In the genomic region with DNA sequence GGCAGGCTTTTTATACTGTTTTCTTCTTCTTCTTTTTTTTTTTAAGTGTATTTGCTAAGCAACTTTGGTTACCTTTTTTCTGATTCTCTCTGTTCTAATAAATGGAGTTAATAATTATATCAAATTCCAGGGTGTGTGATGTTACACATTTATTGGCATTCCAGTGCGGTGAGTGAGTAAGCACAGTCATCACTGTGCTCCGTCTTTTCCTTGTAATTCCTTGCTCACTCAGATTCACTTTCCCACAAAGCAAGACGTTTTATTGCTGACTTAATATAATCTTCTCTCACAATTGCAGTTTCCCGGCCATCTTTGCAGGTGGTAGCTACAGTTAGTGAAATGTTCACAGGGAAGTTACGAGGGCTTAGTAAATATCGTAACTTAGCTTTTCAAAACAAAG, we compare ENCODE assay signal across 18 mouse cellular contexts. TPM values are rescaled to one million over a fixed set of nuclear protein-coding genes. Genes with fewer than 3 reads are reported as not detected.
DNase-seq lines count a peak whose midpoint lies in the region; ATAC-seq and TF ChIP-seq lines count a peak whose summit lies in the region.
"Had no signal": no experiment of that assay in that cellular context is flagged by ENCODE, and none has a peak within 500 bp of the region (broad histone marks: within the 10 kb centered on the region; RNA-seq: fewer than 3 reads in every experiment).

No protein-coding gene starts in this region.

- H3K79me2 ChIP-seq in myocyte (ENCODE audit: control insufficient read depth, insufficient read depth) = no peaks in the 10 kb centered on the region

- WGBS in heart, embryonic 12.5 days = 84% methylated on average over 6 of the region's 6 CpGs

- DNase-seq in heart, adult 11 months = peak; percentile 24
- DNase-seq in 3134 (ENCODE audit: extremely low read depth, insufficient read length, low spot score) = peak; percentile 44
- peak; percentile 95 for DNase-seq in Patski (ENCODE audit: low read depth, low spot score)
- DNase-seq in right cerebral cortex, adult 18-20 months = no peak
- DNase-seq in heart, adult 8-10 months (ENCODE audit: low spot score) = no peak
- DNase-seq: adrenal gland, postnatal 10 days; cerebellum, adult 11 months; cerebellum, adult 8-10 months; cerebellum, postnatal 25 days; gastrocnemius, postnatal 36 days; heart, adult 18-20 months; heart, postnatal 36 days had no signal

- no peak for TF ChIP-seq CTCF in Patski (IDR thresholded peaks at IDR 0.05)

- CTCF ChIA-PET in Patski (lab: Charles Lee) = interaction anchor here (1.0 to 1.9 kb wide), 3 partner anchors 9 to 25 kb away, joined by 3 to 6 read pairs (median 4); no protein-coding TSS in a partner anchor

- peaks cover 9% of the 10 kb centered on the region for H3K4me1 ChIP-seq in heart, embryonic 12.5 days (replicated peaks)
- H3K4me1 ChIP-seq: embryonic facial prominence, embryonic 12.5 days; forebrain, embryonic 15.5 days; hindbrain, embryonic 15.5 days had no signal

- ATAC-seq in heart, embryonic 12.5 days (ENCODE audit: insufficient number of reproducible peaks, low FRiP score) = no peak
- peak; percentile 87 for ATAC-seq in Patski
- ATAC-seq: forebrain, embryonic 15.5 days had no signal

- H3K9ac ChIP-seq in heart, embryonic 12.5 days = no peak overlapping the region
- H3K9ac ChIP-seq: embryonic facial prominence, embryonic 12.5 days; forebrain, embryonic 15.5 days; heart, embryonic 13.5 days; hindbrain, embryonic 15.5 days had no signal

- in situ Hi-C loops in Patski (cut with MboI; ENCODE audit: low pct_unique_long_range_greater_than_20kb) = loop anchor here (10.0 kb wide), 1 partner anchor 167 kb away; no protein-coding TSS in a partner anchor

- H3K4me2 ChIP-seq in heart, embryonic 12.5 days = no peak overlapping the region
- peak overlapping the region; percentile 20 for H3K4me2 ChIP-seq in myocyte (ENCODE audit: low read depth)
- H3K4me2 ChIP-seq: embryonic facial prominence, embryonic 12.5 days; forebrain, embryonic 15.5 days; heart, embryonic 13.5 days; hindbrain, embryonic 15.5 days had no signal

- POLR2A ChIA-PET in Patski (lab: Charles Lee) = interaction anchor here (0.6 kb wide), 1 partner anchor 45 kb away, joined by 3 read pairs; no protein-coding TSS in a partner anchor

- TF ChIP-seq POLR2A in myocyte (IDR thresholded peaks at IDR 0.05; ENCODE audit: insufficient read length, low read depth) = no peak

- no peaks in the 10 kb centered on the region for H3K36me3 ChIP-seq in heart, embryonic 12.5 days
- no peaks in the 10 kb centered on the region for H3K36me3 ChIP-seq in myocyte (ENCODE audit: control insufficient read depth, insufficient read depth)
- H3K36me3 ChIP-seq: embryonic facial prominence, embryonic 12.5 days; forebrain, embryonic 15.5 days; heart, embryonic 13.5 days; hindbrain, embryonic 15.5 days had no signal

- no peaks in the 10 kb centered on the region for H3K27me3 ChIP-seq in heart, embryonic 12.5 days (replicated peaks)
- H3K27me3 ChIP-seq in Patski (no peaks in the 10 kb centered on the region), myocyte (ENCODE audit: control insufficient read depth, insufficient read depth, insufficient read length) (no peaks in the 10 kb centered on the region)
- H3K27me3 ChIP-seq: embryonic facial prominence, embryonic 12.5 days; forebrain, embryonic 15.5 days; heart, embryonic 13.5 days; hindbrain, embryonic 15.5 days had no signal

- no peak overlapping the region for H3K27ac ChIP-seq in heart, embryonic 12.5 days (ENCODE audit: poor library complexity, severe bottlenecking)
- H3K27ac ChIP-seq: embryonic facial prominence, embryonic 12.5 days; forebrain, embryonic 15.5 days; heart, embryonic 13.5 days; hindbrain, embryonic 15.5 days had no signal

- no peak overlapping the region for H3ac ChIP-seq in myocyte (ENCODE audit: control insufficient read depth, insufficient read length)

- 0 out of 2 replicates have a peak, but pooled peaks cover 5% of the 10 kb centered on the region for H3K9me3 ChIP-seq in heart, embryonic 12.5 days (replicated peaks)
- H3K9me3 ChIP-seq: embryonic facial prominence, embryonic 12.5 days; forebrain, embryonic 15.5 days; heart, embryonic 13.5 days; hindbrain, embryonic 15.5 days had no signal

- no peak overlapping the region for H3K4me3 ChIP-seq in heart, embryonic 12.5 days
- no peak overlapping the region for H3K4me3 ChIP-seq in myocyte
- H3K4me3 ChIP-seq: embryonic facial prominence, embryonic 12.5 days; forebrain, embryonic 15.5 days; heart, embryonic 13.5 days; hindbrain, embryonic 15.5 days had no signal

TF ChIP-seq in myocyte, 11 proteins besides CTCF, POLR2A, EP300 and RAD21:
- TF ChIP-seq POLR2AphosphoS2 (IDR thresholded peaks at IDR 0.05; ENCODE audit: insufficient read length, low read depth) = no peak
- TF ChIP-seq MYOD1 (IDR thresholded peaks at IDR 0.05; ENCODE audit: control insufficient read depth in 1 of 3, insufficient read length in 2 of 3, low read depth in 2 of 3) = no peak
- TF ChIP-seq TCF3 (IDR thresholded peaks at IDR 0.05; ENCODE audit: insufficient read length, low read depth) = no peak
- no peak for TF ChIP-seq MYOG (IDR thresholded peaks at IDR 0.05; ENCODE audit: control insufficient read depth in 1 of 3, insufficient read depth in 1 of 3, insufficient read length in 2 of 3, low read depth in 2 of 3)
- no peak for TF ChIP-seq REST (IDR thresholded peaks at IDR 0.05; ENCODE audit: insufficient read depth, insufficient read length)
- no peak for TF ChIP-seq MAX (IDR thresholded peaks at IDR 0.05; ENCODE audit: low read depth)
- no peak for TF ChIP-seq E2F4 (IDR thresholded peaks at IDR 0.05; ENCODE audit: insufficient read depth)
- TF ChIP-seq TCF12 (IDR thresholded peaks at IDR 0.05; ENCODE audit: insufficient read depth, poor library complexity, severe bottlenecking) = no peak

RNA-seq across cellular contexts. Expression of gene Cdk6, which starts 19.2 kb away (rescaled TPM):
- polyA plus RNA-seq in heart, embryonic 12.5 days (2016; fragmentation: Nextera tagmentation; extraction: Ambion mirVana) = 32.5 and 33.3 TPM in 2 replicates
- polyA plus RNA-seq in Patski (2021) = 21.8 TPM
- polyA plus RNA-seq in myocyte (2012; fragmentation: generic; extraction: Trizol) = 8.9 TPM
- total RNA-seq in heart, adult 8-10 months (2022) = 1 to 10 TPM; 4.2 to 9.5 (median 6.3) TPM

Comparison
In these comparisons a context has a peak if more than half of its experiments do, and no peak if none do; other contexts are left out.
1. DNase-seq: peak in heart, adult 11 months (single experiment), 3134 (single experiment) and Patski (single experiment); none in right cerebral cortex, adult 18-20 months (single experiment) and heart, adult 8-10 months (single experiment).